Mouse (Mus musculus): ENCODE measurements around the gene Sec14l1. TPM values are rescaled to one million over a fixed set of nuclear protein-coding genes. Genes with fewer than 3 reads are reported as not detected.

The Sec14l1 gene
- polyA plus RNA-seq, 1 experiment from 2014 or later: 76.9 TPM

- Histone ChIP-seq H3K4me1 (replicated peaks; ENCODE audit: control insufficient read depth, insufficient read depth, low read length) (peaks cover 5% of the 10 kb centered on the region; the same call in 1 of the 2 replicates), H3K36me3 (ENCODE audit: control insufficient read depth, insufficient read depth) (no peaks in the 10 kb centered on the region), H3K4me2 (ENCODE audit: low read length) (no peak overlapping the region), H3K9ac (replicated peaks; ENCODE audit: low read depth, low read length) (no peak overlapping the region), H3K9me3 (ENCODE audit: control insufficient read depth, low read length) (no peaks in the 10 kb centered on the region), H3K27me3 (replicated peaks; ENCODE audit: control insufficient read depth, insufficient read depth, low read length) (no peaks in the 10 kb centered on the region), H3K27ac (ENCODE audit: low read length) (no peak overlapping the region), H3K4me3 (replicated peaks; ENCODE audit: low read length) (no peak overlapping the region)
- ATAC-seq: no peak
- 87% methylated on average over 9 of the region's 9 CpGs for WGBS
Observed at GRCm38 (mm10) chr11:117094646-117095045, 20.3 kb upstream of the Sec14l1 start.

- Histone ChIP-seq H3K27me3 (replicated peaks; ENCODE audit: control insufficient read depth, insufficient read depth, low read length) (no peaks in the 10 kb centered on the region), H3K4me2 (ENCODE audit: low read length) (no peak overlapping the region), H3K4me1 (replicated peaks; ENCODE audit: control insufficient read depth, insufficient read depth, low read length) (peaks cover 9% of the 10 kb centered on the region), H3K4me3 (replicated peaks; ENCODE audit: low read length) (no peak overlapping the region), H3K9ac (replicated peaks; ENCODE audit: low read depth, low read length) (no peak overlapping the region), H3K9me3 (ENCODE audit: control insufficient read depth, low read length) (no peaks in the 10 kb centered on the region), H3K27ac (ENCODE audit: low read length) (no peak overlapping the region), H3K36me3 (ENCODE audit: control insufficient read depth, insufficient read depth) (no peaks in the 10 kb centered on the region)
- ATAC-seq: no peak
- WGBS: 59% methylated on average over 9 of the region's 9 CpGs
Observed at GRCm38 (mm10) chr11:117097021-117097420, 17.9 kb upstream of the Sec14l1 start.

- Histone ChIP-seq H3K27me3 (replicated peaks; ENCODE audit: control insufficient read depth, insufficient read depth, low read length) (no peaks in the 10 kb centered on the region), H3K27ac (ENCODE audit: low read length) (no peak overlapping the region), H3K4me2 (ENCODE audit: low read length) (no peak overlapping the region), H3K36me3 (ENCODE audit: control insufficient read depth, insufficient read depth) (no peaks in the 10 kb centered on the region), H3K4me1 (replicated peaks; ENCODE audit: control insufficient read depth, insufficient read depth, low read length) (peaks cover 7% of the 10 kb centered on the region), H3K4me3 (replicated peaks; ENCODE audit: low read length) (no peak overlapping the region), H3K9ac (replicated peaks; ENCODE audit: low read depth, low read length) (no peak overlapping the region), H3K9me3 (ENCODE audit: control insufficient read depth, low read length) (no peaks in the 10 kb centered on the region)
- WGBS: 73% methylated on average over 5 of the region's 5 CpGs
- no peak for ATAC-seq
Observed at GRCm38 (mm10) chr11:117098155-117098554, 16.8 kb upstream of the Sec14l1 start.

- H3K4me1 ChIP-seq (replicated peaks; ENCODE audit: control insufficient read depth, insufficient read depth, low read length): peaks cover 7% of the 10 kb centered on the region
- H3K4me2 ChIP-seq (ENCODE audit: low read length): no peak overlapping the region
- no peak overlapping the region for H3K27ac ChIP-seq (ENCODE audit: low read length)
- H3K27me3 ChIP-seq (replicated peaks; ENCODE audit: control insufficient read depth, insufficient read depth, low read length): no peaks in the 10 kb centered on the region
- no peaks in the 10 kb centered on the region for H3K9me3 ChIP-seq (ENCODE audit: control insufficient read depth, low read length)
- H3K9ac ChIP-seq (replicated peaks; ENCODE audit: low read depth, low read length): no peak overlapping the region
- H3K4me3 ChIP-seq (replicated peaks; ENCODE audit: low read length): no peak overlapping the region
- no peaks in the 10 kb centered on the region for H3K36me3 ChIP-seq (ENCODE audit: control insufficient read depth, insufficient read depth)
- ATAC-seq: no peak
- WGBS: 85% methylated on average over 3 of the region's 3 CpGs
Observed at GRCm38 (mm10) chr11:117098784-117099183, 16.2 kb upstream of the Sec14l1 start.

- Histone ChIP-seq H3K4me2 (ENCODE audit: low read length) (no peak overlapping the region), H3K4me1 (replicated peaks; ENCODE audit: control insufficient read depth, insufficient read depth, low read length) (peaks cover 7% of the 10 kb centered on the region), H3K9ac (replicated peaks; ENCODE audit: low read depth, low read length) (no peak overlapping the region), H3K4me3 (replicated peaks; ENCODE audit: low read length) (no peak overlapping the region), H3K9me3 (ENCODE audit: control insufficient read depth, low read length) (no peaks in the 10 kb centered on the region), H3K27ac (ENCODE audit: low read length) (no peak overlapping the region), H3K27me3 (replicated peaks; ENCODE audit: control insufficient read depth, insufficient read depth, low read length) (no peaks in the 10 kb centered on the region), H3K36me3 (ENCODE audit: control insufficient read depth, insufficient read depth) (no peaks in the 10 kb centered on the region)
- no peak for ATAC-seq
- WGBS: 65% methylated on average over 2 of the region's 2 CpGs
Observed at GRCm38 (mm10) chr11:117099372-117099771, 15.6 kb upstream of the Sec14l1 start.

- Histone ChIP-seq H3K4me3 (replicated peaks; ENCODE audit: low read length) (no peak overlapping the region), H3K4me2 (ENCODE audit: low read length) (no peak overlapping the region), H3K36me3 (ENCODE audit: control insufficient read depth, insufficient read depth) (no peaks in the 10 kb centered on the region), H3K9ac (replicated peaks; ENCODE audit: low read depth, low read length) (no peak overlapping the region), H3K4me1 (replicated peaks; ENCODE audit: control insufficient read depth, insufficient read depth, low read length) (peaks cover 7% of the 10 kb centered on the region; the same call in 1 of the 2 replicates), H3K27me3 (replicated peaks; ENCODE audit: control insufficient read depth, insufficient read depth, low read length) (no peaks in the 10 kb centered on the region), H3K27ac (ENCODE audit: low read length) (no peak overlapping the region; the same call in 1 of the 2 replicates), H3K9me3 (ENCODE audit: control insufficient read depth, low read length) (no peaks in the 10 kb centered on the region)
- peak; percentile 57; the same call in 1 of the 2 replicates for ATAC-seq
- WGBS: 47% methylated on average over 8 of the region's 8 CpGs
Observed at GRCm38 (mm10) chr11:117101351-117101921, 13.5 kb upstream of the Sec14l1 start.

- H3K9me3 ChIP-seq (ENCODE audit: control insufficient read depth, low read length): no peaks in the 10 kb centered on the region
- H3K27me3 ChIP-seq (replicated peaks; ENCODE audit: control insufficient read depth, insufficient read depth, low read length): no peaks in the 10 kb centered on the region
- no peak overlapping the region for H3K9ac ChIP-seq (replicated peaks; ENCODE audit: low read depth, low read length)
- peaks cover 12% of the 10 kb centered on the region for H3K4me1 ChIP-seq (replicated peaks; ENCODE audit: control insufficient read depth, insufficient read depth, low read length)
- H3K36me3 ChIP-seq (ENCODE audit: control insufficient read depth, insufficient read depth): no peaks in the 10 kb centered on the region
- ATAC-seq: no peak
- 77% methylated on average over 14 of the region's 14 CpGs for WGBS
- no peak overlapping the region for H3K4me2 ChIP-seq (ENCODE audit: low read length)
- H3K27ac ChIP-seq (ENCODE audit: low read length): no peak overlapping the region
- H3K4me3 ChIP-seq (replicated peaks; ENCODE audit: low read length): no peak overlapping the region
Observed at GRCm38 (mm10) chr11:117101925-117102717, 12.8 kb upstream of the Sec14l1 start.

- Histone ChIP-seq H3K4me3 (replicated peaks; ENCODE audit: low read length) (no peak overlapping the region), H3K4me1 (replicated peaks; ENCODE audit: control insufficient read depth, insufficient read depth, low read length) (peaks cover 16% of the 10 kb centered on the region), H3K9ac (replicated peaks; ENCODE audit: low read depth, low read length) (no peak overlapping the region), H3K9me3 (ENCODE audit: control insufficient read depth, low read length) (no peaks in the 10 kb centered on the region), H3K4me2 (ENCODE audit: low read length) (no peak overlapping the region), H3K27me3 (replicated peaks; ENCODE audit: control insufficient read depth, insufficient read depth, low read length) (no peaks in the 10 kb centered on the region), H3K36me3 (ENCODE audit: control insufficient read depth, insufficient read depth) (no peaks in the 10 kb centered on the region), H3K27ac (ENCODE audit: low read length) (no peak overlapping the region)
- 89% methylated on average over 10 of the region's 10 CpGs for WGBS
- ATAC-seq: no peak
Observed at GRCm38 (mm10) chr11:117103523-117103922, 11.4 kb upstream of the Sec14l1 start.

GRCm38 (mm10) chr11:117104044-117104757 is 10.8 kb upstream of the Sec14l1 start:
- Histone ChIP-seq H3K27me3 (replicated peaks; ENCODE audit: control insufficient read depth, insufficient read depth, low read length) (no peaks in the 10 kb centered on the region), H3K4me2 (ENCODE audit: low read length) (no peak overlapping the region), H3K9me3 (ENCODE audit: control insufficient read depth, low read length) (no peaks in the 10 kb centered on the region), H3K27ac (ENCODE audit: low read length) (no peak overlapping the region), H3K4me1 (replicated peaks; ENCODE audit: control insufficient read depth, insufficient read depth, low read length) (peaks cover 22% of the 10 kb centered on the region), H3K4me3 (replicated peaks; ENCODE audit: low read length) (no peak overlapping the region), H3K36me3 (ENCODE audit: control insufficient read depth, insufficient read depth) (no peaks in the 10 kb centered on the region), H3K9ac (replicated peaks; ENCODE audit: low read depth, low read length) (no peak overlapping the region)
- ATAC-seq: no peak
- WGBS: 53% methylated on average over 10 of the region's 10 CpGs

Measured in forebrain, embryonic 16.5 days (tissue).